Mouse (Mus musculus) layer of hippocampus, adult 9-10 months (tissue): ENCODE data around the gene Cflar.
"Not testable (repeated sequence)": the region's sequence is repeated elsewhere in the genome, so short reads cannot be mapped to it uniquely, and the experiment has no call there.

ENCODE experiments used
- DNase-seq: peaks from one replicate; pipeline ENCODE4 v3.0.0; 2022; ENCODE audit warnings: low spot score

The Cflar gene

GRCm38 (mm10) chr1:58711365-58712016, at the start of gene Cflar:
Gene Cflar, plus strand, starts transcription at chr1:58711508.
- DNase-seq: no peak

- DNase-seq: not testable (repeated sequence)
Measured at GRCm38 (mm10) chr1:58662671-58663070, 48.6 kb upstream of the Cflar start.

- not testable (repeated sequence) for DNase-seq
Measured at GRCm38 (mm10) chr1:58663365-58663764, 47.9 kb upstream of the Cflar start.

- no peak for DNase-seq
Measured at GRCm38 (mm10) chr1:58668191-58668590, 43.1 kb upstream of the Cflar start.

- DNase-seq: not testable (repeated sequence)
Measured at GRCm38 (mm10) chr1:58669635-58670034, 41.7 kb upstream of the Cflar start.

- no peak for DNase-seq
Measured at GRCm38 (mm10) chr1:58672116-58672515, 39.2 kb upstream of the Cflar start.

- DNase-seq: no peak
Measured at GRCm38 (mm10) chr1:58675011-58675410, 36.3 kb upstream of the Cflar start.

- no peak for DNase-seq
Measured at GRCm38 (mm10) chr1:58677575-58677974, 33.7 kb upstream of the Cflar start.

- not testable (repeated sequence) for DNase-seq
Measured at GRCm38 (mm10) chr1:58678412-58678811, 32.9 kb upstream of the Cflar start.

- no peak for DNase-seq
Measured at GRCm38 (mm10) chr1:58689426-58689825, 21.9 kb upstream of the Cflar start.

GRCm38 (mm10) chr1:58690006-58690744, 21.1 kb upstream of the Cflar start:
- DNase-seq: no peak

GRCm38 (mm10) chr1:58690834-58691488, 20.3 kb upstream of the Cflar start:
- DNase-seq: not testable (repeated sequence)

GRCm38 (mm10) chr1:58691718-58692117, 19.6 kb upstream of the Cflar start:
- not testable (repeated sequence) for DNase-seq

- no peak for DNase-seq
Measured at GRCm38 (mm10) chr1:58693696-58694095, 17.6 kb upstream of the Cflar start.

GRCm38 (mm10) chr1:58695810-58696209, 15.5 kb upstream of the Cflar start, which contains the start of gene Als2cr12:
Gene Als2cr12, minus strand, starts transcription at chr1:58695989.
- not testable (repeated sequence) for DNase-seq

- DNase-seq: not testable (repeated sequence)
Measured at GRCm38 (mm10) chr1:58697607-58698006, 13.7 kb upstream of the Cflar start.

GRCm38 (mm10) chr1:58698781-58699180, 12.5 kb upstream of the Cflar start:
- no peak for DNase-seq

GRCm38 (mm10) chr1:58699988-58700387, 11.3 kb upstream of the Cflar start:
- no peak for DNase-seq

GRCm38 (mm10) chr1:58700580-58701162, 10.6 kb upstream of the Cflar start:
- not testable (repeated sequence) for DNase-seq

GRCm38 (mm10) chr1:58710043-58710442, 1.3 kb upstream of the Cflar start:
- DNase-seq: not testable (repeated sequence)

- DNase-seq: no peak
Measured at GRCm38 (mm10) chr1:58710711-58711364, 470 bp upstream of the Cflar start.
